Mouse (Mus musculus): Measurements from ENCODE around the gene Gpr19. TPM values are rescaled to one million over a fixed set of nuclear protein-coding genes. Genes with fewer than 3 reads are reported as not detected.

Gpr19 gene
- total RNA-seq, 1 experiment from 2014 or later: 19.7 TPM

- no peak for ATAC-seq (ENCODE audit: extremely low read depth, insufficient number of reproducible peaks, low FRiP score, poor library complexity, severe bottlenecking)
Measured at GRCm38 (mm10) chr6:134896570-134897436, 1.6 kb downstream of the Gpr19 start.

GRCm38 (mm10) chr6:134890436-134890835, 7.9 kb downstream of the Gpr19 start:
- no peak for ATAC-seq (ENCODE audit: extremely low read depth, insufficient number of reproducible peaks, low FRiP score, poor library complexity, severe bottlenecking)

- no peak for ATAC-seq (ENCODE audit: extremely low read depth, insufficient number of reproducible peaks, low FRiP score, poor library complexity, severe bottlenecking)
Measured at GRCm38 (mm10) chr6:134889763-134890162, 8.6 kb downstream of the Gpr19 start.

- no peak for ATAC-seq (ENCODE audit: extremely low read depth, insufficient number of reproducible peaks, low FRiP score, poor library complexity, severe bottlenecking)
Measured at GRCm38 (mm10) chr6:134888563-134889017, 9.8 kb downstream of the Gpr19 start.

DNA sequence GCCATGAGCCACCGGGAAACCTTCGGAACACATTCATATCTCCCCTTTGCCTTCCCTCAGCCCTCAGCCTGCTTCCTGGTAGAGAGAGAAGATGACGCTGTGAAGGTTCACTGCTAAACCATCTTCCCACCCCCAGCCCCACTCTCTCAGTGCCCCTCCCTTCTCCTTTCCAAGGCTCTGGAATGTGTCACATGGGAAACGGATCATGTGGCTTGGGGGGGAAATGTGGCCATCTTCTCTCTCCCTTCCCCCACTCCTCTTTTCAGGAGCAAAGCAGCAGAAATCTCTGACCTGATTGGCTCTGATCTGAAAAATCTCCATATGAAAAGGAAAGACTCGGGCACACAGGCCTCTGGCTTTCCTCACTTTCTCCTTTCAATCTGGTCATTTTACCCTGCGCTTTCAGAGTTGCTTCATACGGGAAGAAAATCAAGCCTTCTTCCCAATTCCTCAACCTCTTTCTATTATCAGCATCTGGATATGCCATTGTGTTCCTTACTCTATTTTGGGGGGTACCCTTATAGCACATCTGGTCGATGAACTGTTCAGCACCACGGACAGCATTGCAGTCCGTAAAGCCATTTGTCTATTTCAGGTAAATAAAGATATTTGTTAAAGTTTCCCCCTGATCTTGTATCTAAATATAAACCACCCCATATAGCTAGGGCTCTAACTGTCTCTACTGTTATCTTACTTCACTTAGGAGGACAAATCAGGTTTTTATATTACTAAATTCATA, 10.5 kb downstream of the Gpr19 start:
- ATAC-seq (ENCODE audit: extremely low read depth, insufficient number of reproducible peaks, low FRiP score, poor library complexity, severe bottlenecking): no peak

- ATAC-seq (ENCODE audit: extremely low read depth, insufficient number of reproducible peaks, low FRiP score, poor library complexity, severe bottlenecking): no peak
Measured at GRCm38 (mm10) chr6:134887008-134887407, 11.4 kb downstream of the Gpr19 start.

- no peak for ATAC-seq (ENCODE audit: extremely low read depth, insufficient number of reproducible peaks, low FRiP score, poor library complexity, severe bottlenecking)
Measured at GRCm38 (mm10) chr6:134886475-134886874, 11.9 kb downstream of the Gpr19 start.

DNA sequence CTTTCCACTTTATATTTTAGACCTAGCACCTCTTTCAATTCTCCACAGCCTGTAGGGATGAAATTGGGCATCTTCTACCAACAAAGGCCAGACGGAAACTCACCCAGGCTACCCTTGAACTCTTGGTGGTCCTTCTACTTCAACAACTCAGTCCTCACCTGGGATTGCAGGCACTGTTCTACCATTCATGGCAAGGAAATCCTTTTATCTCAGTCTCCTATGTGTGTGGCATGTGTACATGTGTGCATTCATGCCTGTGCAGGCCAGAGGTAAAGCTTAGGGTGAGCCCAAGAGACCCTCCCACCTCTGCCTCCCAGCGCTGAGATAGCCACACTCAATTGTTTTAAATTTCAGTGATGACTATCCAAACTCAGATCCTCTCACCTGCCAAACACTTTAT, 12.9 kb downstream of the Gpr19 start:
- ATAC-seq (ENCODE audit: extremely low read depth, insufficient number of reproducible peaks, low FRiP score, poor library complexity, severe bottlenecking): no peak

DNA sequence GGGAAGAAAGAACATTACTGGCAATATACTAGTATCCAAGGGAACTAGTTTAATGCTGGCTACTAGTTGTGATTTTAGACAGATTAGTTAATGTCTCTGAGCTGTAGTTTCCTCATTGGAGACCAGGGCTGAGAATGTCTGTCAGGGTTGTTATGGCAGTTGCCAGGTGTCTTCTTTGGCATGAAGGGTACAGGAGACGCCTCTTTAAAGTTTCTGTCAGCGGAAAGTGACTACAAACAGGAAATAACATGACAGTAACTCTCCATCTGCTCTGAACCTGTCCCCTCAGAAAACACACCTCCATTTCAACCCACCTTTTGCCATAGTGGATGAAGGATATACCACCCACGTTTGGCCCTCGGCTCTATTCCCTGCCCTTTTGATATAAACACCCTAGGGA, 14.7 kb downstream of the Gpr19 start:
- no peak for ATAC-seq (ENCODE audit: extremely low read depth, insufficient number of reproducible peaks, low FRiP score, poor library complexity, severe bottlenecking)

DNA sequence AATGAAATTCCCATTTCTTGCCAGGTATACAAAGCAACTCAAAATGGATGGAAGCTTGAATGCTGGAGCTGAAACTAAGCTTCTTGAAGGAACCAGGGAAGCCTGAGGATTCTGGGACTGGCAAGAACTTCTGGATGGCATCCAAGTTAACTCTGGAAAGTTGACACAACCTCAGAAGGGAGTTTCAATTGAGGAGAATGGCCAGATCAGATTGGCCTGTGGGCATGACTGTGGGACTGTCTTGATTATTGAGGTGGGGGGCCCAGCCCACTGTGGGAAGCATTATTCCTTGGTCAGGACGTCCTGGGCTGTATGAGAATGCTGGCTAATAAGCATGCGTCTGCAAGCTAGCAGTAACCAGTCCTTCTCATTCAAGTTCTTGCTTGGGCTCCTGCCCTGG, 18.3 kb downstream of the Gpr19 start:
- no peak for ATAC-seq (ENCODE audit: extremely low read depth, insufficient number of reproducible peaks, low FRiP score, poor library complexity, severe bottlenecking)

GRCm38 (mm10) chr6:134879556-134879955, 18.8 kb downstream of the Gpr19 start:
- no peak for ATAC-seq (ENCODE audit: extremely low read depth, insufficient number of reproducible peaks, low FRiP score, poor library complexity, severe bottlenecking)

DNA sequence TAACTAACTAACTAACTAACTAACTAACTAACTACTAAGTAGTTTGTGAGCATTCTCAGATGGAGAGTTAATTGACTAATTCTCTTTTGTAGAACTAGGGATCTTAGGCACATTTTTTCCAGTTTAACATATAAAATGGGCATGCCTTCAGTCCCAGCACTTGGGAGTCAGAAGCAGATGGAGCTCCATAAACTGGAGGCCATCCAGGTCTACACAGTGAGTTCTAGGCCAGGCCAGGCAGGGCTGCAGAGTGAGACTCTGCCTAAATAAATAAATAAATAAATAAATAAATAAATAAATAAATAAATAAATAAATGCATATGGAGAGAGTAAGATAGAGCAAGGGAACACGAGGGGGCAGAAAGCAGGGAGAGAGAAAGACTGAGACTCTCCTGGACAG, 20.5 kb downstream of the Gpr19 start:
- ATAC-seq (ENCODE audit: extremely low read depth, insufficient number of reproducible peaks, low FRiP score, poor library complexity, severe bottlenecking): no peak

- ATAC-seq (ENCODE audit: extremely low read depth, insufficient number of reproducible peaks, low FRiP score, poor library complexity, severe bottlenecking): no peak
Measured at GRCm38 (mm10) chr6:134877276-134877675, 21.1 kb downstream of the Gpr19 start.

DNA sequence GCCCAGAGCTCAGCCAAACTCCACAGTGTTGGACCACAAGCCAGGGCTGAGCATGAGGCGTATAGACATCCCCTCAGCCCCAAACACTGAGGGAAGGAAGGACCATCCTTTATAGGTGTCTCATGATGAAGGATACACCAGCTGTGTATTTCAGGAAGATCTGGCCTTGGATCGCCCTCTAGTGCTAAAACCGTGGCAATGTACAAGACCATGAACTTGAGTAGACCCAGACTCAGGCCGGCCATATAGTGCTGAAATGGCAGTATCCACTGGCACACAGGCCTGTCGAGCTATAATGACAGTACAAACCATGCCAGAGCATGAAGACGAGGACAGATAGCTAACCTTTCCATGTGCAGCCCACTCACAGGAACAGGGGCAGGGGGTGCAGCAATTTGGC, 21.6 kb downstream of the Gpr19 start:
- ATAC-seq (ENCODE audit: extremely low read depth, insufficient number of reproducible peaks, low FRiP score, poor library complexity, severe bottlenecking): peak; percentile 53; the same call in 1 of the 2 replicates

GRCm38 (mm10) chr6:134873018-134873417, 25.4 kb downstream of the Gpr19 start:
- no peak for ATAC-seq (ENCODE audit: extremely low read depth, insufficient number of reproducible peaks, low FRiP score, poor library complexity, severe bottlenecking)

GRCm38 (mm10) chr6:134872236-134872635, 26.1 kb downstream of the Gpr19 start:
- no peak for ATAC-seq (ENCODE audit: extremely low read depth, insufficient number of reproducible peaks, low FRiP score, poor library complexity, severe bottlenecking)

GRCm38 (mm10) chr6:134870887-134871286, 27.5 kb downstream of the Gpr19 start:
- no peak for ATAC-seq (ENCODE audit: extremely low read depth, insufficient number of reproducible peaks, low FRiP score, poor library complexity, severe bottlenecking)

DNA sequence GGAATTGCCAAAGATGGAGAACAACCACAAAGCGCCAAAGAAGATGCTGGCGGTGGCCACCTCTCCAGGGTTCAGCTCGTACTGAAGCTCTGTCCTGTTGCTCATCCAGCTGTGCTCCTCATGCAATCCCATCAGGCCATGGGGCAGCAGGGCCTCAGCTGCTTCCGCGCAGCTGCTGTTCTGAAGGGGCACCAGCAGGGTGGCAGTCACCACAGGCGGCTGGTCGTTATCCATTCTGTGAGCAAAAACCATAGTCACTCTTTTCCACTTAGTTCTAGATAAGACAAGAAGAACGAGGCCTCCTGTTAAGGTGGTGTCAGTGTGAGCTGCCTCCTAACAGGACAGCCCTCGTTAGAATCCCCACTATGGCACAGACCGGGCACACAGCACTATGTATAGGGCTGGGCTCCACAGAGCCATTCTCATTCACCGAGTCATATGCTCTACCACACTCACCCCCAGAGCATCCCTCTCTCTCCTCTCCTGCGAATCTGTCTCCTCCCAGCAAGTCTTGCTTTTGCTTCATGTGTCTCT, 28.1 kb downstream of the Gpr19 start:
- ATAC-seq (ENCODE audit: extremely low read depth, insufficient number of reproducible peaks, low FRiP score, poor library complexity, severe bottlenecking): no peak

DNA sequence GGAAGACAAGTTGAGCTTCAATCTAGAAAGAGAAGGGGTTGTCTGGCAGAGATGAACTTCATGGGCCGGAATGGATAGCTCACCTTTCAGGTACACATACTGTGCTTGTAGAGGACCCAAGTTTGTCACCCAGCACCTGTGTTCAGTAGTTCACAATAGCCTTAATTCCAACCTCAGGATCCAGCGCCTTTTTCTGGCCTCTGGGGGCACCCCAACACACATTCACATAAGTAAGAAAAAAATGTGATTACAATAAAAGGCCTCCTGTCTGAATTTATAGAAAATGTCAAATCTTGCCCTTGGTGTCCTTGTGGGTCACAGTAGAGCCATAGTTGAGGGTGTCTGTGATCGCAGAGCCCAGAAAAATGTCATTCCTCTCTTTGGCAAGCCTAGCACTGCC, 31.1 kb downstream of the Gpr19 start:
- ATAC-seq (ENCODE audit: extremely low read depth, insufficient number of reproducible peaks, low FRiP score, poor library complexity, severe bottlenecking): no peak

GRCm38 (mm10) chr6:134866113-134866512, 32.3 kb downstream of the Gpr19 start:
- ATAC-seq (ENCODE audit: extremely low read depth, insufficient number of reproducible peaks, low FRiP score, poor library complexity, severe bottlenecking): no peak
